8 mouse cellular contexts compared by ENCODE assay signal in the genomic region with DNA sequence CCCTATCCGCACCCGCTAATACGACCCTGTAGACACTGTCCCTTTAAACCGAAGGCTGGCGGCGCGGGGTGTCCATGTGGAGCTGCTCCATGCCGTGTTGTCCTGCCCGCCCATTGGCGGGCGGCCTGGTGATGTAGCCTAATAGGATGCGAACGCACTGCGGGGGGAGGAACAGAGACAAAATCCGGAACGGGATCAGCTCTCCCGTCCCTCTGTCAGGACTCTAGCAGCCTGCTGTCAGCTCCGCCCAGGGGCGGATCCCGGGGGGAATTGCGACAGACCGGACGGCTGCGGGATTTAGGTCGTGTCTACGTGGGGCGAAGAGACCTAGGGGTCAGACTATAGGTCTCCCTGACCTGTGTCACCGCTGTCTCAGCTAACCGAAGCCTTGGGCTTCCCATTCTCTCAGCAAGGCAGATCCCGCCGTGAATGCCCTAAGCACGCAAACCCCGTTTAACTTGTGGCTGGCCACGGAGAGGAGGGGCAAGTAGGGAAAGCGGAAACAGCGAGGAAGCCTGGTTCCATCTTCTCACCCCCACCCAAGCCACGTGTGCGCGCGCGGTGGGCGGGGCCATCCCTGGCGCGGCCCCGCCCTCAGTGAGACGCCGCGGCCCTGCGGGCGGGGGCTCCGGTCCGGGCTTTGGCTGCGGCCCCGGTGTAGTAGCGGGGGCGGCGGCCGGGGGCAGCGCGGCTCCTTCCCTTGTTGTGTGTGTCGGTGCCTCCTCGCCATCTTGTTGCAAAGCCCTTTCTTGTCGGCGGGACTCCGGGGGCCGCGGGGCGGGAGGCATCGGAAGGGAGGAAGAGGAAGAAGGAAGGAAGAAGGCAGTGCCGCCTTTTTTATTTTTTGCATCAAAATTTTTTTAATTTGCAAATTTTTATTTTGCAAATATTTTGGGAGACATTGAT. TPM values are rescaled to one million over a fixed set of nuclear protein-coding genes. Genes with fewer than 3 reads are reported as not detected.
DNase-seq lines count a peak whose midpoint lies in the region; ATAC-seq and TF ChIP-seq lines count a peak whose summit lies in the region.

A gene (plus strand): TSS at position 665 of the 906 bp plus-strand sequence.

- TF ChIP-seq CTCF in G1E (IDR thresholded peaks at IDR 0.05; ENCODE audit: low read depth, low read length): no peak
- TF ChIP-seq CTCF in layer of hippocampus, adult 2 months (conservative IDR thresholded peaks at IDR 0.05): peak; percentile 7; the same call in 1 of the 2 replicates
- TF ChIP-seq CTCF in lung, embryonic 14.5 days (IDR thresholded peaks at IDR 0.05; ENCODE audit: low read depth): 0 out of 2 replicates have a peak, but pooled peaks have one; percentile 12
- no peak for TF ChIP-seq CTCF in olfactory bulb, adult 2 months (IDR thresholded peaks at IDR 0.05; ENCODE audit: insufficient read depth, low read depth, low read length)
- TF ChIP-seq CTCF in thymus, adult 2 months (IDR thresholded peaks at IDR 0.05; ENCODE audit: borderline replicate concordance, control insufficient read depth, extremely low read depth, insufficient read depth, low read length, poor library complexity): 0 out of 2 replicates have a peak, but pooled peaks have one; percentile 11

- intact Hi-C loops in heart, postnatal 36 days (cut with DNase I): loop anchor here (1.0 kb wide), 1 partner anchor 8 kb away; no protein-coding TSS in a partner anchor

- peaks cover 49% of the 10 kb centered on the region for H3K36me3 ChIP-seq in G1E (replicated peaks)
- H3K36me3 ChIP-seq in forebrain, embryonic 16.5 days (ENCODE audit: control insufficient read depth, insufficient read depth): no peaks in the 10 kb centered on the region
- no peaks in the 10 kb centered on the region for H3K36me3 ChIP-seq in lung, embryonic 14.5 days (ENCODE audit: insufficient read depth)
- no peaks in the 10 kb centered on the region for H3K36me3 ChIP-seq in thymus, adult 2 months (ENCODE audit: control insufficient read depth, insufficient read depth, low read length)

- peak within 1 kb of the TSS; percentile 93 for H3K4me3 ChIP-seq in G1E (ENCODE audit: low read depth, low read length)
- peak within 1 kb of the TSS; percentile 84 for H3K4me3 ChIP-seq in forebrain, embryonic 16.5 days (replicated peaks; ENCODE audit: low read length)
- H3K4me3 ChIP-seq in layer of hippocampus, adult 2 months: peak within 1 kb of the TSS; percentile 99
- peak within 1 kb of the TSS; percentile 79 for H3K4me3 ChIP-seq in lung, embryonic 14.5 days (ENCODE audit: low read depth, low read length)
- H3K4me3 ChIP-seq in olfactory bulb, adult 2 months (ENCODE audit: insufficient read depth, low read depth, low read length): peak within 1 kb of the TSS; percentile 91
- peak within 1 kb of the TSS; percentile 60 for H3K4me3 ChIP-seq in thymus, adult 2 months (ENCODE audit: control insufficient read depth, insufficient read depth, low read length)

- H3K4me2 ChIP-seq in forebrain, embryonic 16.5 days (ENCODE audit: low read length): peak within 1 kb of the TSS; percentile 91
- peak within 1 kb of the TSS; percentile 95 for H3K4me2 ChIP-seq in lung, embryonic 14.5 days

- peak within 1 kb of the TSS; percentile 89 for H3K27ac ChIP-seq in forebrain, embryonic 16.5 days (ENCODE audit: low read length)
- H3K27ac ChIP-seq in layer of hippocampus, adult 2 months: peak within 1 kb of the TSS; percentile 98
- H3K27ac ChIP-seq in lung, embryonic 14.5 days (ENCODE audit: low read depth): peak within 1 kb of the TSS; percentile 96
- H3K27ac ChIP-seq in olfactory bulb, adult 2 months (ENCODE audit: insufficient read depth, low read depth, low read length): peak within 1 kb of the TSS; percentile 94
- H3K27ac ChIP-seq in thymus, adult 2 months (ENCODE audit: control insufficient read depth, insufficient read depth, low read length): peak within 1 kb of the TSS; percentile 77

- no peaks in the 10 kb centered on the region for H3K27me3 ChIP-seq in G1E (ENCODE audit: insufficient read depth, low read length)
- H3K27me3 ChIP-seq in forebrain, embryonic 16.5 days (replicated peaks; ENCODE audit: control insufficient read depth, insufficient read depth, low read length): no peaks in the 10 kb centered on the region
- no peaks in the 10 kb centered on the region for H3K27me3 ChIP-seq in lung, embryonic 14.5 days (ENCODE audit: insufficient read depth, low read length)
- no peaks in the 10 kb centered on the region for H3K27me3 ChIP-seq in thymus, adult 2 months (ENCODE audit: control insufficient read depth, insufficient read depth, low read length)

- peak; percentile 71 for ATAC-seq in G1E (ENCODE audit: extremely low read depth, insufficient number of reproducible peaks, low FRiP score, poor library complexity, severe bottlenecking)
- ATAC-seq in forebrain, embryonic 16.5 days: peak; percentile 89
- peak; percentile 90 for ATAC-seq in lung, embryonic 14.5 days (ENCODE audit: insufficient read depth)

- no peaks in the 10 kb centered on the region for H3K9me3 ChIP-seq in G1E (replicated peaks)
- no peaks in the 10 kb centered on the region for H3K9me3 ChIP-seq in forebrain, embryonic 16.5 days (ENCODE audit: control insufficient read depth, low read length)
- no peaks in the 10 kb centered on the region for H3K9me3 ChIP-seq in lung, embryonic 14.5 days (ENCODE audit: low read depth, low read length)

- DNase-seq in G1E (ENCODE audit: low spot score): peak; percentile 94
- peak; percentile 99 for DNase-seq in cerebellum, adult 18-20 months
- DNase-seq in heart, postnatal 36 days: peak; percentile 97 to 100
- DNase-seq in layer of hippocampus, adult 2 months (ENCODE audit: low spot score in 2 of 2): peak; percentile 98 to 99
- DNase-seq in lung, embryonic 14.5 days: peak; percentile 99
- peak; percentile 89 for DNase-seq in thymus, adult 2 months

- peak; percentile 42; the same call in 1 of the 2 replicates for TF ChIP-seq POLR2A in olfactory bulb, adult 2 months (IDR thresholded peaks at IDR 0.05; ENCODE audit: insufficient read depth, low read depth, low read length)
- peak; percentile 32; the same call in 1 of the 2 replicates for TF ChIP-seq POLR2A in thymus, adult 2 months (IDR thresholded peaks at IDR 0.05; ENCODE audit: control insufficient read depth, extremely low read depth, insufficient read depth, low read length, poor library complexity)

- H3K9ac ChIP-seq in forebrain, embryonic 16.5 days (replicated peaks; ENCODE audit: low read depth, low read length): peak within 1 kb of the TSS; percentile 72
- peak within 1 kb of the TSS; percentile 79 for H3K9ac ChIP-seq in lung, embryonic 14.5 days

- H3K4me1 ChIP-seq in G1E (ENCODE audit: insufficient read depth, low read depth, low read length): peaks cover 75% of the 10 kb centered on the region
- peaks cover 21% of the 10 kb centered on the region for H3K4me1 ChIP-seq in forebrain, embryonic 16.5 days (replicated peaks; ENCODE audit: control insufficient read depth, insufficient read depth, low read length)
- H3K4me1 ChIP-seq in lung, embryonic 14.5 days (ENCODE audit: insufficient read depth): peaks cover 16% of the 10 kb centered on the region
- H3K4me1 ChIP-seq in olfactory bulb, adult 2 months (ENCODE audit: control insufficient read depth, insufficient read depth, low read length): peaks cover 32% of the 10 kb centered on the region
- peaks cover 43% of the 10 kb centered on the region for H3K4me1 ChIP-seq in thymus, adult 2 months (replicated peaks; ENCODE audit: control insufficient read depth, insufficient read depth, low read length)

- WGBS in forebrain, embryonic 16.5 days: under 1% methylated on average over 69 of the region's 70 CpGs
- WGBS in lung, embryonic 14.5 days: under 1% methylated on average over 70 of the region's 70 CpGs
- WGBS in olfactory bulb, adult 2 months: under 1% methylated on average over 69 of the region's 70 CpGs
- under 1% methylated on average over 66 of the region's 70 CpGs for WGBS in thymus, adult 2 months

RNA-seq across cellular contexts. Expression of the gene that starts here (rescaled TPM):
- total RNA-seq in G1E (2014; fragmentation: Nextera tagmentation) (19.6 and 28.1 TPM in 2 replicates), G1E (2017) (3.0 and 4.6 TPM in 2 replicates)
- 117 and 145 TPM in 2 replicates for polyA plus RNA-seq in G1E (2012)
- polyA plus RNA-seq in forebrain, embryonic 16.5 days (2015; fragmentation: Nextera tagmentation; extraction: Ambion mirVana): 8.6 and 9.2 TPM in 2 replicates
- total RNA-seq in heart, postnatal 36 days (2021): 10 to 100 TPM; 11.4 to 11.9 TPM
- total RNA-seq in layer of hippocampus, adult 2 months (2021): 10 to 100 TPM; 31.3 to 32.8 TPM
- 4.3 and 4.4 TPM in 2 replicates for polyA plus RNA-seq in lung, embryonic 14.5 days (2014; fragmentation: Nextera tagmentation; extraction: Ambion mirVana)
- not detected in 2 replicates for polyA plus RNA-seq in olfactory bulb, adult 2 months (2012; ENCODE audit: insufficient read depth, insufficient read length, low replicate concordance, missing spikeins)
- 39.9 and 48.4 TPM in 2 replicates for polyA plus RNA-seq in thymus, adult 2 months (2012; rRNA removed)

Comparison
In these comparisons a context has a peak if more than half of its experiments do, and no peak if none do; other contexts are left out.
1. Peak in every context shown above with its lines: DNase-seq, ATAC-seq, H3K4me3 ChIP-seq and H3K27ac ChIP-seq.
2. CTCF ChIP-seq: peak in layer of hippocampus, adult 2 months (single experiment), lung, embryonic 14.5 days (single experiment) and thymus, adult 2 months (single experiment); none in G1E (single experiment) and olfactory bulb, adult 2 months (single experiment).